Mouse (Mus musculus): ENCODE measurements around the gene C1qtnf1. TPM values are rescaled to one million over a fixed set of nuclear protein-coding genes. Genes with fewer than 3 reads are reported as not detected.

The C1qtnf1 gene
- total RNA-seq, 4 experiments from 2014 or later: 4.4 to 5.3 (median 4.9) TPM

- DNase-seq (ENCODE audit: low spot score in 2 of 2): no peak
Observed at GRCm38 (mm10) chr11:118434093-118434492, 6.1 kb downstream of the C1qtnf1 start.

DNA sequence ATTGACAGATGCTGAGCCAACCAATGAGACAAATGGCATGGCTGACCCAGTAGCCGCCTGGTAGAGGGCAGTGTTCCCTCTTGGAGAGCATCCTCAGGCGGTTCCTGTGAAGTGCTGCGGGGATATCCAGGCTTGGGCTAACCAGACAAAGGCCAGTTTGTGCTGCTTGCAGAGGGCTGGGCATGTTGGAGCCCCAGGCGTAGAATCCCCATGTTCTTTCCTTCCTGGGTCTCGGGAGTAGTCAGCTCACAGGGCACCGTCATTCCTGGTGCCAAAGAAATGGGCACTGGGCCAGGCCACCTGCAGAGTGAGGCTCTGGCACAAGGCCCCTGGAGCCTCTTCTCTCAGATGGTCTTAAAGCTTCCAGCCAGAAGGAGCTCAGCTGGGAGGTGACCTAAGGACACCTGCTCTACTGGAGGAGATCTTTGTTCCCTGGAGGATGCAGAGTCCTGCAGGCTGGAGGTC is 8.5 kb downstream of the C1qtnf1 start:
- no peak for DNase-seq (ENCODE audit: low spot score in 2 of 2)

DNA sequence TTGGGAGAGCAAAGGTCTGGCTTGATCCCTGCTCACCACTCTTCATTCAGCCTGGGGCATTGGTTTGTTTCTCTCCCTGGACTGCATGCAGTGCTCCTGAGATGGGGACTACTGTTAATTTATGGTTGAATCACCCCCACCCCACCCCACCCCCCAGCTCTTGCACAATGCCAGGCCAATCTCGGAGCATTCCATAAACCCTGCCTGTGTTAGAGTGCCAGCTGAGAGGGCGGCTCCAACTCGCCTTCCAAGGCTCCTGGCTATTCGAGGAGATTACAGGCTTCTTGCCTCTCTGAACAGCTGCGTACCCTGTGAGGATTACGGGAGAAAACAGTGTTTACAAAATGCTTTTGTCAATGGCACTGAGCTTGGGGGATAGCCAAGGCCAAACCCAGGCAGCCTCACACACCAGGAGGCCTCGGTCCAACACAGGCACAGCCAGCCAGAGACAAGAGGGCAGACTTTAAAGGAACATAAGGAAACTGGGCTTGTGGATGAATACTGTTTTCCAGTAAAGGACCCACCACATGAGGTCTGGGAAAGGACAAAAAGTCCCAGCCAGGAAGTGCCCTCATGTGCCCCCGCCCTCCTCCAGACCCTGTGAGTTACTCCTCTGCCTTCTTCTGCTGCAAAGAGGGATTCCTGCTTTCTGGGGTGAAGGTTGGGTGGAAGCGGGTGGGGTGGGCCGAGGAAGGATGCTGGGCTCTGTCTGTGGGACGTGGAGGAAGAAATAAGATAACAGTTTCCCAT is 10.8 kb downstream of the C1qtnf1 start:
- no peak for DNase-seq (ENCODE audit: low spot score in 2 of 2)

DNA sequence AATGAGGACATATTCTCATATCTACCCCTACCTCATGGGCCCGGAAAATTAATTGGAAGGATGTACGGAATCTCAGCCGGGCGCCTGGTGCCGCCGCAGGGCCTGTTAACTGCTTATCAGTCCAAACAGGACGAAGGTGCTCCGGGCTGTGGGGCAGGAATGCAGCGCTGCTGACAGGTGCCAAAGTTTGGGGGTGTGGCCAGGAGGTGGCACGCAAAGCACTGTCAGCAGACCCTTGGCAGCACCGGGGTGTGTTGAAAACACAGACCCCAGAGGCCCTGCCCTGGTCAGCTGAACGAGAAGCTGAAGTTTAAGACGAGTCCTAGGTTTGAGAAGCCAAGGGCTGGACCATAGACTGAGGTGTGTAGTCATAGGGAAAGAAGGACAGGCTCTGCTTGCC is 14.7 kb downstream of the C1qtnf1 start:
- no peak for DNase-seq (ENCODE audit: low spot score in 2 of 2)

- no peak for DNase-seq (ENCODE audit: low spot score in 2 of 2)
Observed at GRCm38 (mm10) chr11:118443201-118443970, 15.4 kb downstream of the C1qtnf1 start.

DNA sequence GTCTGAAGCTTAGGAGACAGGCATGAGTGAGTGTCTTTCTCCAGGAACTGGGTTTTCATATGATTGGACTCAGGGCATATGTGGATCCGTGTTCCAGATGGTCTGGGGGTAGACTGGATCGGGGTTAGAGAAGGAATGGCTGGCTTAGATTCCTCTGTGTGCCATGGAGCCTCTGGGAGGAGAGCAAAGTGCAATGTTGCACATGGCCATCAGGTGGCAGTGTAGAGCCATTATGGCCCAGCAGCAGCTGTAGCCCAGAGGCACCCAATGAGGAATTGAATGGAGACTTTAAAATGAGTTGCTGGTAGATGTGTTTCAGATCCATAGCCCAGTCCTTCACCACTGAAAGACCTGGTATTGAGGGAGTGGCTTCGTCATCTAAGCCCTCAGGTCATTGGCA is 17.8 kb downstream of the C1qtnf1 start:
- DNase-seq (ENCODE audit: low spot score in 2 of 2): no peak

GRCm38 (mm10) chr11:118447346-118447745 is 19.3 kb downstream of the C1qtnf1 start:
- DNase-seq (ENCODE audit: low spot score in 2 of 2): no peak

DNA sequence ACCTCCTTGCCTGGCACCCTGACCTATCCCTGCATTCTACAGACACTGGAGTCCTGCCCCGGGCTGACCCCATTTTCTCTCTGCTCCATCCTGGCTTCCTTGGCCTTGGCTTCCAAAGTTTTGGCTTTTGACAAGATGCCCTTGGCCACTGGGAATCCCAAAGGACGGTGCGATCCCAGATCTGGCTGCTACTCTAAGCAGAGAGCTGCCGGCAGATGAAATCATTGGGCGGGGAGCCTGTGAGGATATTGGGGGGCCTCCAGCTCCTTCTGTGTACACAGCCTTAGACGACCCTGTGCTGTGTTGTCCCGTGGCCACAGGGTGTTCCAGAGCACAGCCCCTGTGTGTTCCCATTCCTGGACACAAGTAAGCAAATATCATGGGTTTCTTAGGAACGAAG is 20.4 kb downstream of the C1qtnf1 start:
- DNase-seq (ENCODE audit: low spot score in 2 of 2): no peak

- no peak for DNase-seq (ENCODE audit: low spot score in 2 of 2)
Observed at GRCm38 (mm10) chr11:118451211-118451610, 23.2 kb downstream of the C1qtnf1 start.

GRCm38 (mm10) chr11:118452955-118453354 is 25.0 kb downstream of the C1qtnf1 start:
- DNase-seq (ENCODE audit: low spot score in 2 of 2): no peak

DNA sequence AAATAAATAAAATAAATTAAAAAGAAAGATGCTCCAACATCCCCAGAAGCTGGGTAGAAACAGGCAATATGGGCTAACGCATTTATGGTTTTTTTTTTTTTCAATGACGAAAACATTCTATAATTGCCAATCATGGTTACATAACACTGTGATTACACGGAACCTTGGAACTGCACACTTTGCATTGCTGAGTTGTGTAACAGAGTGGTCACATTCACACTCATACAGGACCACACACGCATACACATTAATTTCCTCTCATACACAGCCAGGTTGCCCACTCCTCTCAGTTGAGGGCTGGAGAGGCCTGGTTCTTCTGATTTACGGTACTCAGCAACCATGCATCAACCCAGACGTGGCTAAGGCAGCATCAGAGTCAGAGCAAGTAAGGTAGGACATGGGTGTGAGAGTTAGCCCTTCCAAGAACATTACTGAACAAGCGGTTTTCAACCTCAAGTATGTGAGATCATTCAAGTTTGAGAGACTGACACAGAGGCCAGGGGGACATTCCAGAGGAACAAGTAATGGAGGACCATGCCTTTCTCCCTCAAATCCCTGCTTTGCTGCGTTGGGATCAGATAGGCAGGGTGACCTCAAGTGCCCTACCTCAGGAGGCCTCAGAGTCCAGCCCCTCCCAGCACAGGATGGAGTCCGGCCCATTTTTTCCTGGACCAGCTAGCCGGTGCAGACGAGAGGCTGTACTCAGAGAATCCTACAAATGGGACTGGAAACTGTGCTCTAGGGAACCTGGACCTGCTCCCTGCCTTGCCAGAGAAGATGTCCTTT is 26.1 kb downstream of the C1qtnf1 start:
- DNase-seq (ENCODE audit: low spot score in 2 of 2): no peak

DNA sequence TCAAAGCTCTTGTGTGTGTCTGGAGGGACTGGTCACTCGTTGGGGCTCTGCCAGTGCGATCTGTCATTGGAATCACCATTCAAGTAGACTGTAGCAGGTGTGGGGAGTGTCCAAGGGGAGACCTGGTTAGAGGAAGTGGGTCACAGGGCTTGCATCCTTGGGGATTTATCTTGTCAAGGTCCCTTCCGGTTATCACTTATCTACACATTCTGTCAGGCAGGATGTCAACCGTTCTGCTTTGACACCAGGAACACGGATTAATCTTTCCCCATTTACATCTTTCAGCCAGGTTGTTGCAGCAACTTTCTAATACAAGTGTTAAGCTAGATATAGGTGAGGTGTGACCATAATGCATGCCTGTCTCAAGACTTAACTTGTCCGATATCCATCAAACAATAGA is 27.8 kb downstream of the C1qtnf1 start:
- no peak for DNase-seq (ENCODE audit: low spot score in 2 of 2)

DNA sequence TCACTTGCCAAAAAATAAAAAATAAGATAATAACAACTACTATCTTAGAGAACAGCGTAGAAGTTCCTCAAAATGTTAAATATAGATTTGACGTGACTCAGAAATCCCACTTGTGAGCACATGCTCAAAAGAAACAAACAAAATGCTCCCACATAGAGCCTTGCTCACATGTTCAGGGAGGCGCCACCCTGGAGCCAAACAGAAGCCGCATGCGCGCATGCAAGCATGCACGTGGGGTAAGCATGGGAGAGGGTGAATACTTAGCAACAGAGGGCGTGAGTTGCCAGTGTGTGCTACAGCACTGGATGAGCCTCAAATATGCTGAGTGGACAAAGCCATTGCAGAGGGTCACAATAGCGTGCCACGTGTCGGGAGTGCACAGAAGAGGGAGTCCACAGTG is 28.9 kb downstream of the C1qtnf1 start:
- DNase-seq (ENCODE audit: low spot score in 2 of 2): peak in 1 of 2 experiments; percentile 76

GRCm38 (mm10) chr11:118459051-118459450 is 31.0 kb downstream of the C1qtnf1 start:
- no peak for DNase-seq (ENCODE audit: low spot score in 2 of 2)

DNA sequence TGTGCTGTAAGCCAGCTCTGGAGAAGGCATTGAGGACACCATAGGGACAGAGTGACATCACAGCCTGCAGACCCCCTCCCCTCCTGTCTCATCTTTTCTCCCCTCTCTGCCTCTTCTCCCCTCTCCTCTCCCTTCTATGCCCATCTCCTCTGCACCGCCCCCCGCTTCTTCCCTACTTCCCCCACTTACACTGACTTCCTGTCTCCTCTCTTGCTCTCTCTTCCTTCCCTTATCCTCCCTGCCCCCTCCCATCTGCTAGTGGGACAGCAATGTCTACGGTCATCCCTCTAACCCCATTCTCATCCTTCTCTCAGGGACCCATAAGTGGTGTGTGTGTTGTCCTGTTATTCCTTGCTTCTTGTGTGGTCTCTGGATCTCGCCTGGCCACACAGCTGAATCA is 31.5 kb downstream of the C1qtnf1 start:
- DNase-seq (ENCODE audit: low spot score in 2 of 2): no peak

GRCm38 (mm10) chr11:118460280-118460679 is 32.3 kb downstream of the C1qtnf1 start:
- DNase-seq (ENCODE audit: low spot score in 2 of 2): no peak

- DNase-seq (ENCODE audit: low spot score in 2 of 2): no peak
Observed at GRCm38 (mm10) chr11:118467441-118468035, 39.5 kb downstream of the C1qtnf1 start.

DNA sequence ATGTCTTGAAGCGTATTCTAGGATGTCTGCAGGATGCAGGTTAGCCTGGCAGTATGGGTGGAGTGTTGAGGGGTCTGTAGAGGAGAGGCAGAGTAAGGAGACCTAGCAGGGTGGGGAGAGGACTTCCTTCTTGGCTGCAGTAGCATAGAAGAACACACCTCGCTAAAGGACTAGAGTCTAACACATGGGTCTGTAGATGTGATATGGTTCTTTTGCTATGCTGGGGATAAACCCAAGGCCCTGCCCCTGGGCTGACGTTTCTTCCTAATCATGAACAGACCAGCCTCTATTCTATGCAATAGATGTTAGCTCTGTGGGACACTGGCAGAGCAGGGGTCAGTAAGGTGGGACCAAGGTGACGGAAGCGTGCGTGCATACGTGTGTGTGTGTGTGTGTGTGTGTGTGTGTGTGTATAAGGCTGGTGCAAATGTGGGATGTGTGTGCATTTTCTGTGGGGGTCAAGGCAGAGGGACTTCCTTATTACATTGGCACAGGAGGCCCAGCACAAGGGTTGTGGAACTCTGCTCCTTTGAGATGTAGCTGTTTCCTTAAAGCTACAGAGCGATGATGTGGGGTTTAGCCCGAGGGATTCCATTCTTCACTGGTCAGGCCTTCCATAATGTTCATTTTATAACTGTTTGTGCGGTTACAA is 41.6 kb downstream of the C1qtnf1 start:
- DNase-seq (ENCODE audit: low spot score in 2 of 2): no peak

- DNase-seq (ENCODE audit: low spot score in 2 of 2): no peak
Observed at GRCm38 (mm10) chr11:118470234-118470966, 42.4 kb downstream of the C1qtnf1 start.

GRCm38 (mm10) chr11:118471676-118472075 is 43.7 kb downstream of the C1qtnf1 start:
- no peak for DNase-seq (ENCODE audit: low spot score in 2 of 2)

Measured in left cerebral cortex, adult 8-10 months (tissue).